Mouse (Mus musculus) CD4-positive, CD25-positive, alpha-beta regulatory T cell, adult 2 months (primary cell): Measurements from ENCODE around the gene Umad1.
A peak's percentile ranks its signal among the peaks of the same experiment; 100 is the strongest.

Experiments used
- DNase-seq: peaks from one replicate; pipeline ENCODE4 v3.0.0-alpha.2; 2012; ENCODE audit warnings: low read depth, low spot score

The Umad1 gene

GRCm38 (mm10) chr6:8259004-8259666 lies at the start of gene Umad1, which contains the start of the genes Rpa3 and Gm45062:
Umad1 (plus strand) TSS chr6:8259288.
Rpa3 (minus strand) TSS chr6:8259173.
Gm45062 (plus strand) TSS chr6:8259450.
- peak; percentile 98 for DNase-seq

GRCm38 (mm10) chr6:8209866-8210186 lies 49.3 kb upstream of the Umad1 start:
- DNase-seq = no peak

- no peak for DNase-seq
Observed at GRCm38 (mm10) chr6:8210661-8211060, 48.4 kb upstream of the Umad1 start.

GRCm38 (mm10) chr6:8227035-8227434 lies 32.1 kb upstream of the Umad1 start:
- no peak for DNase-seq

GRCm38 (mm10) chr6:8228596-8228995 lies 30.5 kb upstream of the Umad1 start:
- DNase-seq = no peak

- DNase-seq = no peak
Observed at GRCm38 (mm10) chr6:8258316-8258715, 772 bp upstream of the Umad1 start.

- DNase-seq = no peak
Observed at GRCm38 (mm10) chr6:8259667-8260044, 568 bp downstream of the Umad1 start.

GRCm38 (mm10) chr6:8271047-8271446 lies 12.0 kb downstream of the Umad1 start:
- no peak for DNase-seq

- DNase-seq = peak; percentile 76
Observed at GRCm38 (mm10) chr6:8274387-8275054, 15.4 kb downstream of the Umad1 start.

- DNase-seq = peak; percentile 82
Observed at GRCm38 (mm10) chr6:8275098-8275497, 16.0 kb downstream of the Umad1 start.

- DNase-seq = no peak
Observed at GRCm38 (mm10) chr6:8276431-8276830, 17.3 kb downstream of the Umad1 start.

- DNase-seq = peak; percentile 82
Observed at GRCm38 (mm10) chr6:8278426-8279002, 19.4 kb downstream of the Umad1 start.

GRCm38 (mm10) chr6:8283255-8283654 lies 24.2 kb downstream of the Umad1 start:
- DNase-seq = peak; percentile 7

- no peak for DNase-seq
Observed at GRCm38 (mm10) chr6:8285401-8285960, 26.4 kb downstream of the Umad1 start.

- DNase-seq = no peak
Observed at GRCm38 (mm10) chr6:8286146-8286545, 27.1 kb downstream of the Umad1 start.

- DNase-seq = no peak
Observed at GRCm38 (mm10) chr6:8288755-8289580, 29.9 kb downstream of the Umad1 start.

- DNase-seq = no peak
Observed at GRCm38 (mm10) chr6:8294048-8294784, 35.1 kb downstream of the Umad1 start.

GRCm38 (mm10) chr6:8299066-8299863 lies 40.2 kb downstream of the Umad1 start:
- peak; percentile 31 for DNase-seq

- no peak for DNase-seq
Observed at GRCm38 (mm10) chr6:8307878-8308775, 49.0 kb downstream of the Umad1 start.
